17 mouse cellular contexts compared by ENCODE assay signal in the genomic region with DNA sequence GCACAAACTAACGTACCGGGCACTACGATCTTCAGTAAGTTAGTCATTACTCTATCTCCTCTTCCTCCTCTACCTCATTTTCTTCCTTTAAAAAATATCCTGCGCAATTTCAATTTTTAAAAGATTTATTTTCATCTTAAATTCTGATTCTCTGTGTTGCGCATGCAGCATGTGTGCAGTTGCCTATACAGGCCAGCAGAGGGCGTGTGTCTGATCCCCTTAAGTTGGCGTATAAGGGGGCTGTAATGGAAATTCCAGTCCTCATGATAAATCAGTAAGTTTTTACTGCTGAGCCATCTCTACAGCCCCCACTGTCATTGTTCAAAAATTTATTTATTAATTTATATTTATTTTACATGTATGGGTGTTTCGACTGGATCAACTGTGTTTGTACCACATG. TPM values are rescaled to one million over a fixed set of nuclear protein-coding genes. Genes with fewer than 3 reads are reported as not detected.
DNase-seq lines count a peak whose midpoint lies in the region; ATAC-seq and TF ChIP-seq lines count a peak whose summit lies in the region.
"Had no signal": no experiment of that assay in that cellular context is flagged by ENCODE, and none has a peak within 500 bp of the region (broad histone marks: within the 10 kb centered on the region; RNA-seq: fewer than 3 reads in every experiment).

No protein-coding gene starts in this region.

- H3K79me2 ChIP-seq in liver, adult 2 months (ENCODE audit: control insufficient read depth, insufficient read depth, low read length), result no peaks in the 10 kb centered on the region

- H3K27me3 ChIP-seq in liver, adult 2 months (ENCODE audit: control insufficient read depth, insufficient read depth, low read length), result no peaks in the 10 kb centered on the region
- H3K27me3 ChIP-seq: hindbrain, embryonic 13.5 days had no signal

- TF ChIP-seq POLR2A in liver, adult 2 months (IDR thresholded peaks at IDR 0.05; ENCODE audit: extremely low read depth, insufficient read depth, low read length), result no peak
- TF ChIP-seq POLR2A in brain, embryonic 14.5 days (IDR thresholded peaks at IDR 0.05; ENCODE audit: borderline replicate concordance, extremely low read depth, insufficient read depth, insufficient read length, poor library complexity, severe bottlenecking), result no peak

- peak; percentile 48 for DNase-seq in CD4-positive, CD25-positive, alpha-beta regulatory T cell, adult 2 months (ENCODE audit: low read depth, low spot score)
- no peak for DNase-seq in liver, adult 2 months (ENCODE audit: extremely low read depth, low read depth, low spot score)
- DNase-seq in liver (no peak), 416B (ENCODE audit: low read depth) (peak; percentile 40)
- DNase-seq in brain, embryonic 14.5 days (ENCODE audit: low read depth), result peak; percentile 17
- no peak for DNase-seq in T-cell, adult 2 months (ENCODE audit: low spot score)
- DNase-seq in natural killer cell, adult 2 months (ENCODE audit: low spot score in 2 of 2), result no peak
- DNase-seq: cerebellum, postnatal 25 days; kidney, postnatal 25 days had no signal

- 78% methylated on average over 8 of the region's 8 CpGs for WGBS in liver, adult 2 months

- no peak for ATAC-seq in CD4-positive, CD25-positive, alpha-beta regulatory T cell, adult 4 months

- TF ChIP-seq CTCF in liver, adult 2 months (IDR thresholded peaks at IDR 0.05; ENCODE audit: low read depth, low read length), result peak; percentile 52; the same call in 1 of the 2 replicates
- TF ChIP-seq CTCF in brain, embryonic 14.5 days (IDR thresholded peaks at IDR 0.05; ENCODE audit: borderline replicate concordance, extremely low read depth, insufficient read depth, insufficient read length), result peak; percentile 49; the same call in 1 of the 2 replicates

- no peak overlapping the region for H3K9ac ChIP-seq in liver, adult 2 months (ENCODE audit: low read depth, low read length)
- H3K9ac ChIP-seq: hindbrain, embryonic 13.5 days had no signal

- no peaks in the 10 kb centered on the region for H3K36me3 ChIP-seq in liver, adult 2 months (ENCODE audit: control insufficient read depth, insufficient read depth, low read length)
- H3K36me3 ChIP-seq: heart, embryonic 10.5 days; hindbrain, embryonic 13.5 days had no signal

- no peak overlapping the region for H3K4me3 ChIP-seq in liver, adult 2 months (ENCODE audit: insufficient read depth, low read depth, low read length)
- H3K4me3 ChIP-seq: erythroblast, embryonic 14.5 days; heart, embryonic 10.5 days; hindbrain, embryonic 13.5 days had no signal

- no peaks in the 10 kb centered on the region for H3K4me1 ChIP-seq in liver, adult 2 months (ENCODE audit: control insufficient read depth, insufficient read depth, low read length)
- H3K4me1 ChIP-seq: heart, embryonic 10.5 days had no signal

- no peak overlapping the region for H3K27ac ChIP-seq in liver, adult 2 months (replicated peaks; ENCODE audit: insufficient read depth, low read depth, low read length)
- H3K27ac ChIP-seq: heart, embryonic 10.5 days; hindbrain, embryonic 13.5 days had no signal

RNA-seq across cellular contexts. Expression of a gene that starts 25.4 kb away (rescaled TPM):
- under 1 TPM in 1 of 2 experiments, not detected in 1; 0.05 TPM for polyA plus RNA-seq in CD4-positive, CD25-positive, alpha-beta regulatory T cell, adult 4 months (2017; shearing (Covaris generic))
- not detected in 2 replicates for total RNA-seq in liver, adult 2 months (2014; rRNA removed)
- not detected in 2 replicates for polyA plus RNA-seq in liver, adult 2 months (2012; rRNA removed)
- polyA plus RNA-seq in brain, embryonic 14.5 days (2012; rRNA removed), result not detected in 2 replicates
- total RNA-seq: left cerebral cortex, postnatal 25 days; monocyte, adult 5-6 weeks had no signal
- polyA plus RNA-seq: erythroblast, embryonic 14.5 days; hindbrain, embryonic 13.5 days; lung, embryonic 16.5 days; spleen, adult 2 months had no signal

RNA-seq across cellular contexts. Expression of a gene that starts 46.8 kb away (rescaled TPM):
- polyA plus RNA-seq in CD4-positive, CD25-positive, alpha-beta regulatory T cell, adult 4 months (2017; shearing (Covaris generic)), result not detected
- total RNA-seq in liver, adult 2 months (2014; rRNA removed), result not detected in 2 replicates
- polyA plus RNA-seq in liver, adult 2 months (2012; rRNA removed), result not detected in 2 replicates
- not detected in 2 replicates for polyA plus RNA-seq in brain, embryonic 14.5 days (2012; rRNA removed)
- total RNA-seq: left cerebral cortex, postnatal 25 days; monocyte, adult 5-6 weeks had no signal
- polyA plus RNA-seq: erythroblast, embryonic 14.5 days; heart, embryonic 10.5 days; hindbrain, embryonic 13.5 days; lung, embryonic 16.5 days; spleen, adult 2 months had no signal

RNA-seq across cellular contexts. Expression of a gene that starts 50.0 kb away (rescaled TPM):
- 1 to 10 TPM; 5.5 to 8.0 TPM for polyA plus RNA-seq in CD4-positive, CD25-positive, alpha-beta regulatory T cell, adult 4 months (2017; shearing (Covaris generic))
- 22.8 and 27.9 TPM in 2 replicates for total RNA-seq in liver, adult 2 months (2014; rRNA removed)
- polyA plus RNA-seq in liver, adult 2 months (2012; rRNA removed), result 13.4 and 14.1 TPM in 2 replicates
- 31.1 and 35.8 TPM in 2 replicates for polyA plus RNA-seq in brain, embryonic 14.5 days (2012; rRNA removed)

Comparison
In these comparisons a context has a peak if more than half of its experiments do, and no peak if none do; other contexts are left out.
1. DNase-seq: peak in CD4-positive, CD25-positive, alpha-beta regulatory T cell, adult 2 months (single experiment), 416B (single experiment) and brain, embryonic 14.5 days (single experiment); none in liver, adult 2 months (single experiment), liver (single experiment), T-cell, adult 2 months (single experiment) and natural killer cell, adult 2 months (0 of 2).